Mouse (Mus musculus) CH12.LX (cell line): Measurements from ENCODE around the gene Hrnr. TPM values are rescaled to one million over a fixed set of nuclear protein-coding genes. Genes with fewer than 3 reads are reported as not detected.

Experiments used
- DNase-seq: peaks from one replicate; pipeline ENCODE4 v3.0.0-alpha.2; 2013; ENCODE audit errors: extremely low read depth
- H3K27ac ChIP-seq: 2 replicates; pipeline ENCODE4 v1.5.1; 2012; ENCODE audit warnings: low read depth, mild to moderate bottlenecking, control low read depth, moderate library complexity; ENCODE audit not compliant: insufficient read depth
- H3K27me3 ChIP-seq: replicated peaks from 2 replicates; pipeline ENCODE3; 2012; ENCODE audit warnings: inconsistent platforms
- H3K36me3 ChIP-seq, 2 experiments: replicated peaks in 1 of 2; 2 replicates each; pipeline versions ENCODE3 to v1.6.1; 2012; ENCODE audit warnings: inconsistent platforms in 1 of 2, low read length in 1 of 2, mild to moderate bottlenecking in 1 of 2, mixed read lengths in 1 of 2, moderate library complexity in 1 of 2; ENCODE audit not compliant: control insufficient read depth in 1 of 2, insufficient read depth in 1 of 2
- H3K4me1 ChIP-seq, 2 experiments: 2 replicates each; pipeline ENCODE4 v1.6.1; 2012; ENCODE audit warnings: inconsistent platforms in 1 of 2, moderate library complexity in 1 of 2; ENCODE audit not compliant: insufficient read depth in 2 of 2, control insufficient read depth in 1 of 2
- H3K4me2 ChIP-seq: 2 replicates; pipeline ENCODE4 v1.6.1; 2012; ENCODE audit warnings: low read depth, mild to moderate bottlenecking, control low read depth; ENCODE audit not compliant: poor library complexity, insufficient read depth, severe bottlenecking
- H3K4me3 ChIP-seq, 3 experiments: fragments of 150-350 bp in 1 of 3; sonication (generic) in 1 of 3; replicated peaks in 1 of 3; 2 replicates each; pipeline versions ENCODE3 to v1.5.1; 2011 to 2012; ENCODE audit warnings: low read depth in 2 of 3, low read length in 2 of 3, mild to moderate bottlenecking in 2 of 3, moderate library complexity in 2 of 3, control low read depth in 1 of 3, improper control_type of control experiment in 1 of 3, inconsistent platforms in 1 of 3, mixed read lengths in 1 of 3; ENCODE audit not compliant: poor library complexity in 1 of 3
- H3K79me2 ChIP-seq: replicated peaks from 2 replicates; pipeline ENCODE4 v1.6.1; 2012; ENCODE audit warnings: mild to moderate bottlenecking, moderate library complexity; ENCODE audit not compliant: control insufficient read depth, poor library complexity, insufficient read depth, severe bottlenecking; ENCODE audit errors: extremely low read depth
- H3K9ac ChIP-seq: 2 replicates; pipeline ENCODE4 v1.6.1; 2012; ENCODE audit warnings: low read depth, mild to moderate bottlenecking, control low read depth, moderate library complexity; ENCODE audit not compliant: insufficient read depth
- H3K9me3 ChIP-seq: replicated peaks from 2 replicates; pipeline ENCODE3; 2012; ENCODE audit warnings: low read length, inconsistent platforms, mixed read lengths
- BHLHE40 ChIP-seq: IDR thresholded peaks from 2 replicates; pipeline ENCODE4 v1.6.1; 2011; ENCODE audit warnings: mild to moderate bottlenecking, low read depth, low read length, improper control_type of control experiment
- CHD2 ChIP-seq: IDR thresholded peaks from 2 replicates; pipeline ENCODE4 v1.6.1; 2011; ENCODE audit warnings: low read length, improper control_type of control experiment
- CTCF ChIP-seq, 2 experiments: IDR thresholded peaks in 1 of 2; conservative IDR thresholded peaks in 1 of 2; 2 replicates each; pipeline ENCODE4 v1.5.1; 2011 to 2012; ENCODE audit warnings: low read depth in 2 of 2, low read length in 2 of 2, improper control_type of control experiment in 1 of 2, inconsistent platforms in 1 of 2, mild to moderate bottlenecking in 1 of 2, moderate library complexity in 1 of 2
- E2F4 ChIP-seq: IDR thresholded peaks from 2 replicates; pipeline ENCODE4 v1.6.1; 2011; ENCODE audit warnings: low read depth, low read length, improper control_type of control experiment; ENCODE audit not compliant: insufficient replicate concordance
- ELF1 ChIP-seq: IDR thresholded peaks from 2 replicates; pipeline ENCODE4 v1.6.1; 2014; ENCODE audit warnings: low read depth, mild to moderate bottlenecking, inconsistent platforms, low read length, improper control_type of control experiment
- GABPA ChIP-seq: IDR thresholded peaks from 2 replicates; pipeline ENCODE4 v1.6.1; 2012; ENCODE audit warnings: low read depth, low read length, improper control_type of control experiment, inconsistent platforms; ENCODE audit not compliant: insufficient replicate concordance
- HCFC1 ChIP-seq: IDR thresholded peaks from 2 replicates; pipeline ENCODE4 v1.6.1; 2012; ENCODE audit warnings: low read depth, mild to moderate bottlenecking, inconsistent platforms, low read length, improper control_type of control experiment
- JUN ChIP-seq: IDR thresholded peaks from 2 replicates; pipeline ENCODE4 v1.6.1; 2011; ENCODE audit warnings: low read depth, mild to moderate bottlenecking, low read length, improper control_type of control experiment, moderate library complexity; ENCODE audit not compliant: insufficient read depth
- JUND ChIP-seq: conservative IDR thresholded peaks from 2 replicates; pipeline ENCODE4 v1.6.1; 2011; ENCODE audit warnings: low read depth, low read length, improper control_type of control experiment
- MAFK ChIP-seq: IDR thresholded peaks from 2 replicates; pipeline ENCODE4 v1.6.1; 2011; ENCODE audit warnings: low read length, improper control_type of control experiment; ENCODE audit not compliant: insufficient replicate concordance
- MAZ ChIP-seq: IDR thresholded peaks from 2 replicates; pipeline ENCODE4 v1.6.1; 2012; ENCODE audit warnings: low read depth, mild to moderate bottlenecking, inconsistent platforms, low read length, improper control_type of control experiment, moderate library complexity
- MEF2A ChIP-seq: IDR thresholded peaks from 2 replicates; pipeline ENCODE4 v1.6.1; 2014; ENCODE audit warnings: low read depth, mild to moderate bottlenecking, inconsistent platforms, low read length, improper control_type of control experiment, borderline replicate concordance
- MXI1 ChIP-seq: IDR thresholded peaks from 2 replicates; pipeline ENCODE4 v1.6.1; 2011; ENCODE audit warnings: mild to moderate bottlenecking, low read depth, low read length, improper control_type of control experiment
- MYC ChIP-seq: IDR thresholded peaks from 2 replicates; pipeline ENCODE4 v1.6.1; 2011; ENCODE audit warnings: low read depth, mild to moderate bottlenecking, improper control_type of control experiment, low read length
- PAX5 ChIP-seq: IDR thresholded peaks from 2 replicates; pipeline ENCODE4 v1.6.1; 2012; ENCODE audit warnings: low read length, inconsistent platforms, mixed read lengths
- POLR2A ChIP-seq: IDR thresholded peaks from 2 replicates; pipeline ENCODE4 v1.6.1; 2011; ENCODE audit warnings: low read depth, mild to moderate bottlenecking, improper control_type of control experiment, low read length
- POLR2AphosphoS2 ChIP-seq: IDR thresholded peaks from 2 replicates; pipeline ENCODE4 v1.6.1; 2011; ENCODE audit warnings: low read depth, low read length, improper control_type of control experiment
- RAD21 ChIP-seq: IDR thresholded peaks from 2 replicates; pipeline ENCODE4 v1.6.1; 2011; ENCODE audit warnings: low read depth, mild to moderate bottlenecking, low read length, improper control_type of control experiment, moderate library complexity
- RCOR1 ChIP-seq: conservative IDR thresholded peaks from 2 replicates; pipeline ENCODE4 v1.6.1; 2012; ENCODE audit warnings: low read depth, mild to moderate bottlenecking, inconsistent platforms, low read length, improper control_type of control experiment
- SMC3 ChIP-seq: IDR thresholded peaks from 2 replicates; pipeline ENCODE4 v1.6.1; 2011; ENCODE audit warnings: low read depth, low read length, improper control_type of control experiment
- TBP ChIP-seq: conservative IDR thresholded peaks from 2 replicates; pipeline ENCODE4 v1.6.1; 2011; ENCODE audit warnings: low read depth, low read length, improper control_type of control experiment
- UBTF ChIP-seq: IDR thresholded peaks from 2 replicates; pipeline ENCODE4 v1.6.1; 2012; ENCODE audit warnings: low read depth, mild to moderate bottlenecking, inconsistent platforms, low read length, improper control_type of control experiment, moderate library complexity
- USF1 ChIP-seq: IDR thresholded peaks from 2 replicates; pipeline ENCODE4 v1.6.1; 2014; ENCODE audit warnings: low read depth, mild to moderate bottlenecking, inconsistent platforms, low read length, improper control_type of control experiment
- ZC3H11A ChIP-seq: IDR thresholded peaks from 2 replicates; pipeline ENCODE4 v1.6.1; 2012; ENCODE audit warnings: low read depth, mild to moderate bottlenecking, inconsistent platforms, low read length, improper control_type of control experiment
- ZKSCAN1 ChIP-seq: IDR thresholded peaks from 2 replicates; pipeline ENCODE4 v1.6.1; 2012; ENCODE audit warnings: low read depth, inconsistent platforms, low read length, improper control_type of control experiment, borderline replicate concordance
- ZMIZ1 ChIP-seq: IDR thresholded peaks from 2 replicates; pipeline ENCODE4 v1.6.1; 2012; ENCODE audit warnings: low read depth, mild to moderate bottlenecking, inconsistent platforms, low read length, improper control_type of control experiment
- ZNF384 ChIP-seq: IDR thresholded peaks from 2 replicates; pipeline ENCODE4 v1.6.1; 2012; ENCODE audit warnings: low read depth, low read length, improper control_type of control experiment, inconsistent platforms
- dilution Hi-C: fragments of 300-500 bp; cut with MboI; formaldehyde crosslinking; loops from 2 replicates; pipeline ENCODE4 v1.14.3; 2020; ENCODE audit warnings: low sequenced_read_pairs; ENCODE audit not compliant: extremely low pct_unique_long_range_greater_than_20kb, extremely low pct_ligation_motif_present
- in situ Hi-C: fragments of 300-500 bp; cut with MboI; formaldehyde crosslinking; loops from 3 replicates; pipeline ENCODE4 v1.14.3; 2019; ENCODE audit warnings: low sequenced_read_pairs, low pct_ligation_motif_present, low pct_unique_long_range_greater_than_20kb, mixed read lengths
- polyA plus RNA-seq: library from polyadenylated mRNA; unstranded; fragments of >175 nt; gene quantifications from 2 replicates; pipeline ENCODE4 v1.2.1, GENCODE M21; 2012; ENCODE audit warnings: low read depth; ENCODE audit not compliant: insufficient read length
- total RNA-seq, 2 experiments: library from RNA; depleted of rRNA; stranded (reverse); fragments of 300-350 nt in 1 of 2; fragments of >200 nt in 1 of 2; gene quantifications; 2 replicates each; pipeline ENCODE4 v1.2.3; 2012 to 2014

The Hrnr gene
- total and polyA plus RNA-seq, 3 experiments = not detected

DNA sequence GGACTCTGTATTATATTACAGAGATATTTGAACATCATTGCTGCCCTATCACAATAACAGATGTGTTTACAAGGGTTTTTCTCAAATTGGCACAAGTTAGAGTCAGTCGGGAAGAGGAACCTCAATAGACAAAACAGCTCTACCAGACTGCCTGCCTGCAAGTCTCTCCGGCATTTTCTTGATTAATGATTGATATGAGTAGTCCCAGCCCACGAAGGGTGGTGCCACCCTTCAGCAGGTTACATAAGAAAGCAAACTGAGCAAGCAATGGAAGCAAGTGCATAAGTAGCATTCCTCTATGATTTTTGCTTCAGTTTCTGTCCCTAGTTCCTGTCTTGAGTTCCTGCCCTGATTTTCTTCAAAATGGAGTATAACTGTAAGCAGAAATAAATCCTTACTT lies 17.7 kb upstream of the Hrnr start:
- H3K4me1 ChIP-seq = no peaks in the 10 kb centered on the region
- H3K36me3 ChIP-seq = no peaks in the 10 kb centered on the region
- DNase-seq = no peak
- H3K9me3 ChIP-seq = peaks cover 4% of the 10 kb centered on the region
- no peaks in the 10 kb centered on the region for H3K79me2 ChIP-seq
- no peak overlapping the region for H3K9ac ChIP-seq
- dilution Hi-C loops (no loop called here), in situ Hi-C loops (loop anchor here (25.0 kb wide), 1 partner anchor 190 kb away; no protein-coding TSS in a partner anchor)
- peaks cover 3% of the 10 kb centered on the region for H3K27me3 ChIP-seq
- H3K27ac ChIP-seq = no peak overlapping the region
- TF ChIP-seq MAZ (no peak), TBP (no peak), ELF1 (no peak), ZNF384 (no peak), CHD2 (no peak), HCFC1 (no peak), ZC3H11A (no peak), JUND (no peak)
- H3K4me2 ChIP-seq = no peak overlapping the region
- no peak overlapping the region for H3K4me3 ChIP-seq

DNA sequence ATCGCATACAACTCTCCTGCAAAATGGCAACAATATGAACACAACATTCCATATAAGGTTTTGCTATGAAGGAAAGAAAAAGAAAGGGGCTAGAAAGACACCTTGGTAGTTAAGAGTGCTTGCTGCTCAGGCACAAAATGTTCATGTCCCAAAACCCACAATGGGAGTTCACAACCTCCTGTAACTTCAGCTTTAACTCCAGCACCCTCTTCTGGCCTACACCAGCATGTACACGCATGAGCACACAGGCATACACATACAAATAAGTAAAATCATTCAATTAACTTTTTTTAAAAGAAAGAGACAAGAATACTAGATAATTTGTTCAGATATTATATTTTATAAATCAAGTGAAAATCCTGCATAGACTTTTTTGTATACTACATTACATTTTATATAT lies 13.4 kb upstream of the Hrnr start:
- DNase-seq = peak; percentile 20
- dilution Hi-C loops (no loop called here), in situ Hi-C loops (loop anchor here (25.0 kb wide), 1 partner anchor 194 kb away; no protein-coding TSS in a partner anchor)
- no peaks in the 10 kb centered on the region for H3K27me3 ChIP-seq
- H3K9ac ChIP-seq = no peak overlapping the region
- no peaks in the 10 kb centered on the region for H3K79me2 ChIP-seq
- no peak overlapping the region for H3K4me3 ChIP-seq
- no peak for TF ChIP-seq MYC
- TF ChIP-seq MAFK = no peak
- TF ChIP-seq ELF1 = no peak
- no peak for TF ChIP-seq MXI1
- TF ChIP-seq RCOR1 = no peak
- TF ChIP-seq SMC3 = peak; percentile 63
- no peak for TF ChIP-seq UBTF
- TF ChIP-seq MEF2A = no peak
- TF ChIP-seq PAX5 = no peak
- no peak for TF ChIP-seq CHD2
- TF ChIP-seq USF1 = no peak
- TF ChIP-seq BHLHE40 = no peak
- TF ChIP-seq POLR2A = no peak
- TF ChIP-seq MAZ = no peak
- no peak for TF ChIP-seq ZNF384
- peak; percentile 22 to 69; a peak in 2 of 4 replicates for TF ChIP-seq CTCF (conservative IDR thresholded peaks at IDR 0.05 in 1 of 2, IDR thresholded peaks at IDR 0.05 in 1 of 2; ENCODE audit: low read depth in 2 of 2, low read length in 2 of 2)
- TF ChIP-seq E2F4 = no peak
- TF ChIP-seq GABPA = no peak
- TF ChIP-seq POLR2AphosphoS2 = no peak
- TF ChIP-seq ZKSCAN1 = no peak
- no peak for TF ChIP-seq JUND
- TF ChIP-seq ZC3H11A = no peak
- no peak for TF ChIP-seq JUN
- no peak for TF ChIP-seq ZMIZ1
- peak; percentile 61 for TF ChIP-seq RAD21
- TF ChIP-seq, all 38 proteins: peak for 3
- Histone ChIP-seq H3K27ac (no peak overlapping the region), H3K36me3 (no peaks in the 10 kb centered on the region), H3K4me2 (no peak overlapping the region), H3K4me1 (no peaks in the 10 kb centered on the region), H3K9me3 (peaks cover 4% of the 10 kb centered on the region)
